Mouse (Mus musculus): ENCODE measurements around the gene Gm8279. TPM values are rescaled to one million over a fixed set of nuclear protein-coding genes. Genes with fewer than 3 reads are reported as not detected.
"Not testable (repeated sequence)": the region's sequence is repeated elsewhere in the genome, so short reads cannot be mapped to it uniquely, and the experiment has no call there.

Gene Gm8279
- not detected in 2 replicates for total RNA-seq (2014; fragmentation: Nextera tagmentation)
- 0.17 TPM in 1 of 2 replicates, not detected in the other for total RNA-seq (2017)
- polyA plus RNA-seq (2012), result not detected in 2 replicates

- not testable (repeated sequence) for H3K9me3 ChIP-seq (replicated peaks); H3K4me3 ChIP-seq (ENCODE audit: low read depth, low read length); H3K36me3 ChIP-seq (replicated peaks); H3K4me1 ChIP-seq (ENCODE audit: insufficient read depth, low read depth, low read length); ATAC-seq (ENCODE audit: extremely low read depth, insufficient number of reproducible peaks, low FRiP score, poor library complexity, severe bottlenecking); DNase-seq (ENCODE audit: low spot score); H3K27me3 ChIP-seq (ENCODE audit: insufficient read depth, low read length)
These were observed at the start of gene Gm8279 for GRCm38 (mm10) chr14:5131219-5131618. Gene Gm8279 (plus strand): TSS chr14:5131519.

- ATAC-seq (ENCODE audit: extremely low read depth, insufficient number of reproducible peaks, low FRiP score, poor library complexity, severe bottlenecking); H3K4me1 ChIP-seq (ENCODE audit: insufficient read depth, low read depth, low read length); H3K9me3 ChIP-seq (replicated peaks); H3K36me3 ChIP-seq (replicated peaks); H3K27me3 ChIP-seq (ENCODE audit: insufficient read depth, low read length); DNase-seq (ENCODE audit: low spot score); H3K4me3 ChIP-seq (ENCODE audit: low read depth, low read length): not testable (repeated sequence)
These were observed 32.9 kb downstream of the Gm8279 start, which contains the start of gene Gm3317 for GRCm38 (mm10) chr14:5164235-5164634. Gene Gm3317 (plus strand): TSS chr14:5164535.

GRCm38 (mm10) chr14:5185493-5185892, 54.2 kb downstream of the Gm8279 start, which contains the start of gene Gm8271:
Gene Gm8271 (plus strand): TSS chr14:5185793.
- H3K4me3 ChIP-seq (ENCODE audit: low read depth, low read length); H3K4me1 ChIP-seq (ENCODE audit: insufficient read depth, low read depth, low read length); ATAC-seq (ENCODE audit: extremely low read depth, insufficient number of reproducible peaks, low FRiP score, poor library complexity, severe bottlenecking); H3K36me3 ChIP-seq (replicated peaks); DNase-seq (ENCODE audit: low spot score); H3K27me3 ChIP-seq (ENCODE audit: insufficient read depth, low read length); H3K9me3 ChIP-seq (replicated peaks): not testable (repeated sequence)

Other genes starting within 250 kb of the Gm8279 start
- not detected in 2 replicates for gene Gm3278, start 239.1 kb upstream of the Gm8279 start, total RNA-seq (2014; fragmentation: Nextera tagmentation)
- gene Gm3278, start 239.1 kb upstream of the Gm8279 start, total RNA-seq (2017), result 0.12 TPM in 1 of 2 replicates, not detected in the other
- not detected in 2 replicates for gene Gm3278, start 239.1 kb upstream of the Gm8279 start, polyA plus RNA-seq (2012)
- not detected in 2 replicates for gene Gm8297, start 147.6 kb upstream of the Gm8279 start, total RNA-seq (2014; fragmentation: Nextera tagmentation)
- gene Gm8297, start 147.6 kb upstream of the Gm8279 start, total RNA-seq (2017), result 0.23 and 0.44 TPM in 2 replicates
- not detected in 2 replicates for gene Gm8297, start 147.6 kb upstream of the Gm8279 start, polyA plus RNA-seq (2012)
- gene Gm3298, start 115.6 kb upstream of the Gm8279 start, total RNA-seq (2014; fragmentation: Nextera tagmentation), result not detected in 2 replicates
- gene Gm3298, start 115.6 kb upstream of the Gm8279 start, total RNA-seq (2017), result not detected in 2 replicates
- not detected in 2 replicates for gene Gm3298, start 115.6 kb upstream of the Gm8279 start, polyA plus RNA-seq (2012)
- not detected in 2 replicates for gene 4930555G01Rik, start 80.9 kb upstream of the Gm8279 start, total RNA-seq (2014; fragmentation: Nextera tagmentation)
- gene 4930555G01Rik, start 80.9 kb upstream of the Gm8279 start, total RNA-seq (2017), result 0.33 TPM in 1 of 2 replicates, not detected in the other
- not detected in 2 replicates for gene 4930555G01Rik, start 80.9 kb upstream of the Gm8279 start, polyA plus RNA-seq (2012)
- gene Gm8281, start 60.5 kb upstream of the Gm8279 start, total RNA-seq (2014; fragmentation: Nextera tagmentation), result not detected in 2 replicates
- not detected in 2 replicates for gene Gm8281, start 60.5 kb upstream of the Gm8279 start, total RNA-seq (2017)
- gene Gm8281, start 60.5 kb upstream of the Gm8279 start, polyA plus RNA-seq (2012), result not detected in 2 replicates
- gene Gm3317, start 33.0 kb downstream of the Gm8279 start, total RNA-seq (2014; fragmentation: Nextera tagmentation), result not detected in 2 replicates
- not detected in 2 replicates for gene Gm3317, start 33.0 kb downstream of the Gm8279 start, total RNA-seq (2017)
- not detected in 2 replicates for gene Gm3317, start 33.0 kb downstream of the Gm8279 start, polyA plus RNA-seq (2012)
- not detected in 2 replicates for gene Gm8271, start 54.3 kb downstream of the Gm8279 start, total RNA-seq (2014; fragmentation: Nextera tagmentation)
- 0.11 TPM in 1 of 2 replicates, not detected in the other for gene Gm8271, start 54.3 kb downstream of the Gm8279 start, total RNA-seq (2017)
- not detected in 2 replicates for gene Gm8271, start 54.3 kb downstream of the Gm8279 start, polyA plus RNA-seq (2012)
- gene Gm3526, start 129.1 kb downstream of the Gm8279 start, total RNA-seq (2014; fragmentation: Nextera tagmentation), result not detected in 2 replicates
- 0.12 and 0.16 TPM in 2 replicates for gene Gm3526, start 129.1 kb downstream of the Gm8279 start, total RNA-seq (2017)
- gene Gm3526, start 129.1 kb downstream of the Gm8279 start, polyA plus RNA-seq (2012), result not detected in 2 replicates
- gene Gm3542, start 203.4 kb downstream of the Gm8279 start, total RNA-seq (2014; fragmentation: Nextera tagmentation), result not detected in 2 replicates
- 0.17 TPM in 1 of 2 replicates, not detected in the other for gene Gm3542, start 203.4 kb downstream of the Gm8279 start, total RNA-seq (2017)
- gene Gm3542, start 203.4 kb downstream of the Gm8279 start, polyA plus RNA-seq (2012), result not detected in 2 replicates